Mouse (Mus musculus) stomach, postnatal 0 days (tissue): ENCODE data around the gene Hk3.

Experiments used
- CTCF ChIP-seq: IDR thresholded peaks from 2 replicates; pipeline ENCODE4 v1.5.1; 2016; ENCODE audit warnings: antibody characterized with exemption, low read depth, mild to moderate bottlenecking, moderate library complexity
- EP300 ChIP-seq: optimal IDR thresholded peaks from 2 replicates; pipeline ENCODE3; 2016; ENCODE audit warnings: antibody characterized with exemption

DNA sequence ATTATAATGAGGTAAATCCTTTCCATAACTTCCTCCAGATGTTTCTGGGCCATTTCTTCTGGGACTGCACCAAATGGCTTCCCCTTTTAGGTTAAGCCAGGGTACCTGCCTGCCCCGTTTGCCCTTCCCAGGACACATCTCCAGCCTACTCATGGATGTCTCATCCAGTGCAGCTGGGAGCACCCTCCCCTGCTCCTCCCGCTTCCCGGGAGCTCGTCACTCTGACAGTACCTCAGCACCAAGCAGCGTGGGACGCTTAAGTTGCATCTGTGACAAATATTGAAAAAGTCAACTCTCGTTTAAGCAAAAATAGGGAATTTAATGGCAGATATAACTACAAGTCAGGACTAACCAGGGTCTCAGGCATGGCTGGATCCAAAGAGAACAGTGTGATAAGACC is 63.9 kb downstream of the Hk3 start:
- TF ChIP-seq CTCF (no peak), EP300 (no peak)
